Mouse (Mus musculus) small intestine, adult 2 months (tissue): Measurements from ENCODE around the gene Cep164.

Source experiments
- CTCF ChIP-seq: fragments of 200-500 bp; IDR thresholded peaks from 2 replicates; pipeline ENCODE4 v1.5.1; 2012; ENCODE audit warnings: low read depth, mild to moderate bottlenecking, control low read depth, inconsistent platforms, low read length, moderate library complexity, mixed read lengths; ENCODE audit not compliant: insufficient replicate concordance, insufficient read length; ENCODE audit errors: extremely low read depth
- POLR2A ChIP-seq: fragments of 200-500 bp; IDR thresholded peaks from 2 replicates; pipeline ENCODE4 v1.6.1; 2012; ENCODE audit warnings: low read depth, mild to moderate bottlenecking, control low read depth, inconsistent platforms, low read length, moderate library complexity

- TF ChIP-seq POLR2A (no peak), CTCF (no peak)
Measured at GRCm38 (mm10) chr9:45719997-45720396, 108.5 kb downstream of the Cep164 start.
